Mouse (Mus musculus) left cerebral cortex, postnatal 4 days (tissue): ENCODE results near the gene Rin1. TPM values are rescaled to one million over a fixed set of nuclear protein-coding genes. Genes with fewer than 3 reads are reported as not detected.
"Not testable (repeated sequence)": the region's sequence is repeated elsewhere in the genome, so short reads cannot be mapped to it uniquely, and the experiment has no call there.

Source experiments
- DNase-seq: peaks from one replicate; pipeline ENCODE4 v3.0.0-alpha.2; 2022
- intact Hi-C: fragments of 180-260 bp; cut with DNase I; formaldehyde crosslinking; loops from one replicate; pipeline ENCODE4 v1.15.1; 2025
- total RNA-seq, 2 experiments: library from RNA; stranded (reverse); gene quantifications; 2 replicates each; pipeline ENCODE4 v1.2.3; 2021

The Rin1 gene
- 1 to 10 TPM; 3.9 to 7.1 TPM for total RNA-seq

GRCm38 (mm10) chr19:5050047-5050905 lies at the start of gene Rin1:
TSS of gene Rin1 (plus strand) at chr19:5050481.
- intact Hi-C loops: no loop called here
- DNase-seq: no peak

GRCm38 (mm10) chr19:5001666-5002406 lies 48.4 kb upstream of the Rin1 start:
- intact Hi-C loops: loop anchor here (1.0 kb wide), 1 partner anchor 21 kb away; no protein-coding TSS in a partner anchor
- DNase-seq: peak; percentile 89

GRCm38 (mm10) chr19:5003644-5004043 lies 46.6 kb upstream of the Rin1 start:
- intact Hi-C loops: not testable (repeated sequence)

GRCm38 (mm10) chr19:5004925-5005324 lies 45.4 kb upstream of the Rin1 start:
- no peak for DNase-seq

More at GRCm38 (mm10) chr19:5003644-5004043, 46.6 kb upstream of the Rin1 start:
- not testable (repeated sequence) for DNase-seq

GRCm38 (mm10) chr19:5013138-5013537 lies 37.1 kb upstream of the Rin1 start:
- intact Hi-C loops: no loop called here

More at GRCm38 (mm10) chr19:5004925-5005324, 45.4 kb upstream of the Rin1 start:
- intact Hi-C loops: no loop called here

GRCm38 (mm10) chr19:5014961-5015398 lies 35.3 kb upstream of the Rin1 start:
- intact Hi-C loops: no loop called here
- peak; percentile 22 for DNase-seq

More at GRCm38 (mm10) chr19:5013138-5013537, 37.1 kb upstream of the Rin1 start:
- no peak for DNase-seq

- DNase-seq: no peak
- intact Hi-C loops: no loop called here
Measured at GRCm38 (mm10) chr19:5016221-5016742, 34.0 kb upstream of the Rin1 start.

GRCm38 (mm10) chr19:5016782-5017181 lies 33.5 kb upstream of the Rin1 start:
- intact Hi-C loops: no loop called here
- peak; percentile 83 for DNase-seq

- no peak for DNase-seq
- intact Hi-C loops: no loop called here
Measured at GRCm38 (mm10) chr19:5017611-5018010, 32.7 kb upstream of the Rin1 start.

GRCm38 (mm10) chr19:5018191-5018590 lies 32.1 kb upstream of the Rin1 start:
- intact Hi-C loops: no loop called here
- no peak for DNase-seq

- DNase-seq: peak; percentile 48
- intact Hi-C loops: no loop called here
Measured at GRCm38 (mm10) chr19:5021416-5021815, 28.9 kb upstream of the Rin1 start.

GRCm38 (mm10) chr19:5023621-5024479 lies 26.4 kb upstream of the Rin1 start, which contains the start of gene Slc29a2:
TSS of gene Slc29a2 (plus strand) at chr19:5023860.
- DNase-seq: peak; percentile 94
- intact Hi-C loops: no loop called here

GRCm38 (mm10) chr19:5026111-5026510 lies 24.2 kb upstream of the Rin1 start:
- DNase-seq: peak; percentile 47
- intact Hi-C loops: no loop called here

- no peak for DNase-seq
- intact Hi-C loops: no loop called here
Measured at GRCm38 (mm10) chr19:5032686-5033085, 17.6 kb upstream of the Rin1 start.

GRCm38 (mm10) chr19:5036577-5036976 lies 13.7 kb upstream of the Rin1 start:
- intact Hi-C loops: no loop called here
- no peak for DNase-seq

- intact Hi-C loops: no loop called here
- DNase-seq: peak; percentile 86
Measured at GRCm38 (mm10) chr19:5037678-5038571, 12.4 kb upstream of the Rin1 start.

GRCm38 (mm10) chr19:5038709-5039156 lies 11.5 kb upstream of the Rin1 start, which contains the start of the genes B4gat1 and AC124502.3:
TSS of gene B4gat1 (plus strand) at chr19:5038826.
TSS of gene AC124502.3 (plus strand) at chr19:5038891.
- peak; percentile 95 for DNase-seq
- intact Hi-C loops: no loop called here

- intact Hi-C loops: no loop called here
- peak; percentile 20 for DNase-seq
Measured at GRCm38 (mm10) chr19:5039301-5040114, 10.8 kb upstream of the Rin1 start.
